Mouse (Mus musculus): ENCODE results near the gene Moap1. TPM values are rescaled to one million over a fixed set of nuclear protein-coding genes. Genes with fewer than 3 reads are reported as not detected.
A peak's percentile ranks its signal among the peaks of the same experiment; 100 is the strongest.

Gene Moap1
- polyA plus RNA-seq, 1 experiment from 2014 or later = 41.6 TPM

DNA sequence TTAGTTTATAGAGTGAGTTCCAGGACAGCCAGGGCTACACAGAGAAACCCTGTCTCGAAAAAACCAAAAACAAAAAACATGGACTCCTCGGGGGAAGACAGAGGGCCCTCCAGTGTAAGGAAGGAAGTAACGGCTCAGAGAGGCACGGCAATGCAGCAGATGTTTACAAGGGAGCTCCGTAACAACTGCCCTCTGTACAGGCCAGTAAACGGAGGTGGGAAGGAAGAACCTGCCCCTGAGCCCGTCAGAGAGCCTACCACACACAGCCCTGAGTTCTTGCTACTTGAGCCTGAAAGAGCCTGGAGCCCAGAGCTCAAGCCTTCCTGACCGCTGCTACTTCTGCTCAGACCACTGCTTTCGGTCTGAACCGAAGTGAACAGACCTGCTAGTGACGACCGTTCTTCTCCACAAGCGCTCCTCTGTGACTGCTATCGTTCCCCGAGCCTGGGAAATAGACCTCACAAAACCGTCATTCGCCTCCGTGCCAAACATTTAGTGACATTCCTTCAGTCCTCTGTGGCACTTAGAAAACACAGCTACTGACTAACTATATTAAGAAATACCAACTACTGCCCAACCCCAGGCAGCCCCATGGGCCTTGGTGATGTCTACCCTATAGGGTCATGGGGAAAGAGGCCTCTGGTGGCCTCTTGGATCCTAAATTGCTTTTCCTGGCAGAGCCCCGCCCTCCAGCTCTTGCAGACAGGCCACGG lies 30.2 kb downstream of the Moap1 start:
- no peaks in the 10 kb centered on the region for H3K4me1 ChIP-seq

DNA sequence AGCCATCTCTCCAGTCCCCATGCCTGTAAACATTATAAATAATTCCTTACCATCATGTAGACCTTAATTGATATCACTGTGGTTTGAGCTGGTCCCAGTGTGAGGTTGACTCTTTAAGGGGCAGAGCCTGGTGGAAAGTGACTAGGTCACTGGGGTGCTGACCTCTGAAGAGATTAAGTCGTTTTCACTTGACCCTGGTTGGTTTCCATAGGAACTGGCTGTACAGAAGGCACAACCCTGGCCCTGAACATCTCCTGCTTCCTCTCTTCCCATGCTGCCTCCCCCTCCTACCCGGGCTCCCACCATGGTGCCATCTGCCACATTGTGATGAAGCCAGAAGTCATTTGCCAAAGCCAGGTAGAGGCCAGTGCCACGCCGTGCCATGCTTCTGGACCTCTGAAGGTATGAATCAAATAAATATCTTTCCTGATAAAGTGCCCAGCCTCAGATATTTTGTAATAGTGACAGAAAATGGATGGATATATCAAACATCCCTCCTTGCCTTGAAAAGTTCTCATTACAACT lies 32.5 kb downstream of the Moap1 start:
- no peak overlapping the region for H3K4me3 ChIP-seq

More for the DNA sequence above, 30.2 kb downstream of the Moap1 start:
- no peaks in the 10 kb centered on the region for H3K36me3 ChIP-seq
- H3K27me3 ChIP-seq = no peaks in the 10 kb centered on the region
- H3K9ac ChIP-seq (replicated peaks) = no peak overlapping the region
- ATAC-seq (ENCODE audit: low FRiP score, low read depth) = no peak
- no peak overlapping the region for H3K27ac ChIP-seq (replicated peaks)
- H3K9me3 ChIP-seq = no peaks in the 10 kb centered on the region
- H3K4me3 ChIP-seq = no peak overlapping the region
- no peak overlapping the region for H3K4me2 ChIP-seq (replicated peaks)
- WGBS = 80% methylated on average over 20 of the region's 20 CpGs

DNA sequence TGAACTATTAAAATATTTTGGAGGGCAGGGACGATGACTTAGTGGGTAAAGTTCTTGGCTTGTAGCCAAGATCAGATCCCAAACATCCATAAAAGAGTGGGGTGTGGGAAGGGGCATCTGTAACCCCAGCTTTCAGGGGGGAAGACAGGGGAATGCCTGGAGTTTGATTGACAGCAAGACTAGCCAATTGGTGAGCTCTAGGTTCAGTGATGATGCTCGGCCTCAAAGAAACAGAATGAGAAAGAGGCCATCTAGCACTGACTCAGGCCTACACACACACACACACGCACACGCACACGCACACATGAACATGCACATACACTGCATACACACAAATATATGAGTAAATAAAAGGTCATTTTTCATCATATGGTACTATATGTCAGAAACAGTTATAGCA lies 33.6 kb downstream of the Moap1 start:
- Histone ChIP-seq H3K4me1 (peaks cover 10% of the 10 kb centered on the region), H3K9ac (replicated peaks) (no peak overlapping the region), H3K9me3 (no peaks in the 10 kb centered on the region), H3K4me2 (replicated peaks) (no peak overlapping the region), H3K27me3 (peaks cover 16% of the 10 kb centered on the region), H3K36me3 (no peaks in the 10 kb centered on the region), H3K4me3 (no peak overlapping the region), H3K27ac (replicated peaks) (no peak overlapping the region)
- ATAC-seq (ENCODE audit: low FRiP score, low read depth) = no peak
- WGBS = 88% methylated on average over 5 of the region's 5 CpGs

More for the DNA sequence above, 32.5 kb downstream of the Moap1 start:
- no peaks in the 10 kb centered on the region for H3K36me3 ChIP-seq
- peaks cover 1% of the 10 kb centered on the region for H3K4me1 ChIP-seq
- no peak overlapping the region for H3K4me2 ChIP-seq (replicated peaks)
- WGBS = 41% methylated on average over 4 of the region's 4 CpGs
- peaks cover 16% of the 10 kb centered on the region for H3K27me3 ChIP-seq
- H3K9me3 ChIP-seq = no peaks in the 10 kb centered on the region
- H3K9ac ChIP-seq (replicated peaks) = no peak overlapping the region
- H3K27ac ChIP-seq (replicated peaks) = no peak overlapping the region
- no peak for ATAC-seq (ENCODE audit: low FRiP score, low read depth)

DNA sequence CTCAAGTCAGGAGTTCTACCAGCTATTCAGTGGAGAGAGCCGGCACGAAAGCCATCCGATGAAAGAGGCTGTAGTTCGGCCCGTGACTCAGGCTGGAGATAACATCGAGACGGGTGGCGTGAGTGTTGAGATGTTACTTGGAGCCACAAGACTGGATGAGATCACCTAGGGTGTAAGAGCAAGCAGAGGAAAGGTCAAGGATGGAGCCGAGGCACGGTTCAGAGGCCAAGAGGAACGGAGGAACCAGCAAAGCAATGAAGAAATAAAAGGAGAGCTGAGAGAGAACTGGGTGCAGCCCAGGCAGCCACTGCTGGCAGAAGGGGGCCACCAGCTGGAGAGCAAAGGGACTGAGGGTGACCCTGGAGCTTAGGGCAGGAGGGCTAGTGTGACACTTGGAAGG lies 35.2 kb downstream of the Moap1 start:
- Histone ChIP-seq H3K9ac (replicated peaks) (no peak overlapping the region), H3K27ac (replicated peaks) (no peak overlapping the region), H3K36me3 (no peaks in the 10 kb centered on the region), H3K4me1 (peaks cover 22% of the 10 kb centered on the region), H3K9me3 (no peaks in the 10 kb centered on the region), H3K4me3 (no peak overlapping the region), H3K27me3 (peaks cover 16% of the 10 kb centered on the region), H3K4me2 (replicated peaks) (no peak overlapping the region)
- no peak for ATAC-seq (ENCODE audit: low FRiP score, low read depth)
- 80% methylated on average over 11 of the region's 11 CpGs for WGBS

DNA sequence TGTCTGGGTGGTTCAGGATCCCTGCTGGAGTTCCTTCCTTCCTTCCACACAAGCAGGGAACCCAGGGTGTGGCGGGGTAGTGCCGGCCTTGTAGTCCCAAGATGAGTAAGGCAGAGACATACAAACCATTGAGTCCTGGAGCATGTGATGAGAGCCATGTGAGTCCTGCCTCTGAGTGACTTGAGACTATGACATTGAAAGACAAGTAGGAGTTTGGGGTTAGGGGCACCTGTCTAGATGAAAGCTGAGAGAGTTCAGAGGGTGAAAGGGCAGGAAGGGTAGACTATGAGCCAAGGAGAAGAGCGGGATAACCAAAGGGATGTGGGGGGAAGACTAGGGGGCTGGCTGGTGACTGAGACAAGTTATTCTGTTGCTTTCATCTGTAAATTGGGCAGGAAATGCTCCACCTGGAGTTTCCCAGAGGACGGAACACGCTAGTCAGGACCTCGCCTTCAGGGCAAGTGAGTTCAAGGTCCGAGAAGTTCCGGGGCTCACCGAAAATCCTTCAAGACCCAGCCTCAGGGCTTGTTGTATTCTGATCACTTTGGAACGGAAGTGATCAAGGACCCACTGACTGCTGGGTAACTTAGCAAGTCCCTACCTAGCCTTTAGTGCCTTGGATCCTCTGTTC lies 36.5 kb downstream of the Moap1 start:
- Histone ChIP-seq H3K27me3 (peaks cover 16% of the 10 kb centered on the region), H3K4me3 (no peak overlapping the region), H3K4me1 (peaks cover 35% of the 10 kb centered on the region), H3K9me3 (no peaks in the 10 kb centered on the region), H3K36me3 (no peaks in the 10 kb centered on the region), H3K9ac (replicated peaks) (no peak overlapping the region), H3K4me2 (replicated peaks) (no peak overlapping the region), H3K27ac (replicated peaks) (no peak overlapping the region)
- WGBS = 92% methylated on average over 10 of the region's 10 CpGs
- ATAC-seq (ENCODE audit: low FRiP score, low read depth) = no peak

DNA sequence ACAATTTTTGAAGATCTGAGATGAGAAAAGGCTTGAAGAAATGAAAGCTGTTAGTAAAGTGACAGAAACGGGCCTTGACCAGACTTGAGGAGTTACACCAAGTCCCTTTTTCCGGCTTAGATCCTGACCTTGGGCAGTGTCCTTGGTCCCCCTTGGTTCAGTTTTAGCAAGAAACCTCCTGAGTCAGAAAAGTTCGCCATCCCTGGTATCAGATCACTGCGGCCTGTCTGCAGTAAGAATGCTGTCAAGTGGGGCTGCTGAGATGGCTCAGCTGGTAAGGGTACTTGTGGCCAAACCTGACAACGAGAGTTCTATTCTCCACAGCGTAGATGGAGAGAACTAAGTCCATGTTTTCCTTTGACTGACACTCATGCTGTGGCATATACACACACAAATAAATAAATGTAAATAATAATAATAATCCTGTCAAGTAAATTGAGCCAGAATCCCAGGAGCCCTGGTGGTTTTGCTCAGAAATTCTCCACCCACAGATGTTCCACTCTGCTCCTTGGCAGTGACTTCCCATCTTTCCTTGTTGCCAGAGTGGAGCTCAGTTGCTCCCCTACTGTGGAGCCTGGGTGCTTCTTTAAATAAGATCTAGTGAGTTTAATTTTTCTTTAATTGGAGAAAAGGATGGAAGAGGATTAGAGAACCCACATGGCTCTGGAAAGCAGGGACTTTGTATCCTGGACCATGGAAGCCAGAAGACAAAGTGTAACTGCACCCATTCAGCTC lies 37.4 kb downstream of the Moap1 start:
- Histone ChIP-seq H3K9me3 (no peaks in the 10 kb centered on the region), H3K4me2 (replicated peaks) (peak overlapping the region; percentile 94), H3K27ac (replicated peaks) (no peak overlapping the region), H3K27me3 (peaks cover 16% of the 10 kb centered on the region), H3K4me3 (no peak overlapping the region; the same call in 1 of the 2 replicates), H3K4me1 (peaks cover 39% of the 10 kb centered on the region), H3K9ac (replicated peaks) (no peak overlapping the region), H3K36me3 (no peaks in the 10 kb centered on the region)
- WGBS = 70% methylated on average over 6 of the region's 6 CpGs
- no peak for ATAC-seq (ENCODE audit: low FRiP score, low read depth)

DNA sequence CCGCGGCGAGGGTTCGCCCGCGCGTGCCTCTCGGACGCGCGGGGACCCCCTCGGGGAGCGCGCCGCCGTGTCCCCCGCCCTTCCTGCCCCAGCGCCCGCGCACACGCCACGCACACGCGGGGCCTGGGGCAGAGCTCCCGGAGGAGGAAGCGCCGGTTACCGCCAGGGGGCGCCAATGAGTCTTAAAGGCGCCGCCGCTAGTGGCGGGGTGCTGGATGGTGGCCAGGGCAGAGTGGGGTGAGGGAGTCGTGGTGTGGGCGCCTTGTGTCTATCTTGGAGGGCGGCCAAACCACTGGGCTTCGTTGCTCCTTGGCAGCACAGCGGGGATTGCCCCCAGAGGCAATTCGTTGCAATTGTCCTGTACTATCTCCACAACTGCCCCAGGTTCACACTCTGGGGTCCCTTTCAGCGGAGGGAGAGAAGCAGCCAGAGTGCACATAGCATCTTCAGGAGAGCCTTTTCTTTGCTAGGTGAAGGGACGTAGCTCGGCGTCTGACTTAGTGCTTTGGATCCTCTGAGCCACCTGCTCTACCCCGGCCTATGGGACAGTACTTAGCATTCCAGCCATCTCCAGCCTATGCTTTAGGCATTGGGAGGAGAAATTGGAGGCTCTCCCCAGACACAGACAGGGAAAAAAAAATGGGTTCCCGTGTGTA lies 38.1 kb downstream of the Moap1 start:
- peak; percentile 83 for ATAC-seq (ENCODE audit: low FRiP score, low read depth)
- Histone ChIP-seq H3K4me3 (peak overlapping the region; percentile 85), H3K9me3 (no peaks in the 10 kb centered on the region), H3K9ac (replicated peaks) (peak overlapping the region; percentile 79), H3K27ac (replicated peaks) (peak overlapping the region; percentile 78), H3K36me3 (no peaks in the 10 kb centered on the region), H3K27me3 (peaks cover 16% of the 10 kb centered on the region), H3K4me1 (peaks cover 41% of the 10 kb centered on the region), H3K4me2 (replicated peaks) (peak overlapping the region; percentile 94)
- WGBS = 2% methylated on average over 45 of the region's 45 CpGs

DNA sequence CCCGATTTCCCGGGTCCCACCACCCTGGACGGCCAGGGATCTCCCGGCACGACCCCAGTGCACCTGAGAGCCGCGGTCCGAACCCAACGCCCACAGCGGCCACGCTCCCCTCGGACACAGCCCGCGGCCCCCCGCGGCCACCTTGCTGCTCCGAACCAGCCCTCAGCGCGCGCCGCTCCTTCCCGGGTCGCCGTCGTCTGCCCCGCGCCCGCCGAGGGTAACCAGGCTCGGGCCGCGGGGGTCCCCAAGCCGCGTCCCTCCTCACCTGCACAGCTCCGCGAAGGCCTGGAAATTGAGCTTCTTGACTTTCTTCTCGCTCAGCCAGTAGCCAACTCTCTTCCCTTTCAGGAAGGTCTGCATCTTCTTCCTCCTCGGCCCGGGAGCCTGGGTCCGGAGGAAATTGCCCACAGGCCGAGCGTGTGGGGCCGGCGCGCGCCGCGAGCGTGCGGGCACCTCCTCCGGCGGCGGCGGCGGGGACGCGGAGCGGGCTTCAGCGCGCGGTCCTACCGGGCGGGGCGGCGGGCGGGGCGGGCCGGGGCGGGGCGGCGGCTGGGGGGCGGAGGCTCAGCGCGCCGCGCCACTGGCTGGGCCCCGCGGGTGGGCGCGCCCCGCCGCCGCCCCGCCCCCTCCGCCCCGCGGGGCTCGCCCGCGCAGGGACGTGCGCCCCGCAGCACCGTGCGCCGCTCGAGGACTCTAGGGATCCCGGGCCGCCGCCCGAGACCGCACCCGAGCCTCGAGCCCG lies 38.8 kb downstream of the Moap1 start, which contains the start of gene Itpk1:
Gene Itpk1 (minus strand): TSS at position 474 of the 742 bp plus-strand sequence.
- H3K4me3 ChIP-seq = peak within 1 kb of the TSS; percentile 85
- peaks cover 16% of the 10 kb centered on the region for H3K27me3 ChIP-seq
- WGBS = under 1% methylated on average over 93 of the region's 105 CpGs
- peak within 1 kb of the TSS; percentile 94 for H3K4me2 ChIP-seq (replicated peaks)
- H3K9me3 ChIP-seq = no peaks in the 10 kb centered on the region
- H3K36me3 ChIP-seq = no peaks in the 10 kb centered on the region
- H3K4me1 ChIP-seq = peaks cover 44% of the 10 kb centered on the region
- peak within 1 kb of the TSS; percentile 78 for H3K27ac ChIP-seq (replicated peaks)
- peak; percentile 88 for ATAC-seq (ENCODE audit: low FRiP score, low read depth)
- peak within 1 kb of the TSS; percentile 79 for H3K9ac ChIP-seq (replicated peaks)

DNA sequence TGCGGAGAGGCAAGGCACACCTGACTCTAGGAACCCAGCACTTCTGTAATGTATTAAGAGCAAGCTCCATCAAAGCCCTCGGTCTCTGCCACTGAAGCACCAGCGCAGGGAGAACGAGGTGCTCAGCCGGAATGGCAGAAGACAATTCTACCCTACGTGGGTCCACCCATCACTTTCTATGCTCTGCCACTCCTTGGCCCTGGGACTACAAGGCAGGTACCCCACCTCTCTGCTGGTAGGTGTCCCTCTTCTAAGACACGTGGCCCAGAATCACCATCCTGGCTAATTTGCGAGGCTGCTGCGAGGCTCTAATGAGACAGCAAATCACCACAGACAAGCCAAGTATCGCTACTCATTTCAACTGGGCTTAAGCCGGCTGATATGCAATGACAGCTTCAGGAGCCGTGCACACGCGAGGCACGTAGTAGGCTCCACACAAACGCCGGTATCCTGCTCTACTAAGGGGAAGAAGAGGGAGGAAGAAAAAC lies 39.5 kb downstream of the Moap1 start:
- peaks cover 16% of the 10 kb centered on the region for H3K27me3 ChIP-seq
- ATAC-seq (ENCODE audit: low FRiP score, low read depth) = 0 out of 2 replicates have a peak, but pooled peaks have one; percentile 11
- peak overlapping the region; percentile 94 for H3K4me2 ChIP-seq (replicated peaks)
- H3K9me3 ChIP-seq = no peaks in the 10 kb centered on the region
- H3K27ac ChIP-seq (replicated peaks) = peak overlapping the region; percentile 69; the same call in 1 of the 2 replicates
- H3K4me1 ChIP-seq = peaks cover 51% of the 10 kb centered on the region
- no peaks in the 10 kb centered on the region for H3K36me3 ChIP-seq
- H3K4me3 ChIP-seq = peak overlapping the region; percentile 85
- 6% methylated on average over 17 of the region's 17 CpGs for WGBS
- peak overlapping the region; percentile 79 for H3K9ac ChIP-seq (replicated peaks)

DNA sequence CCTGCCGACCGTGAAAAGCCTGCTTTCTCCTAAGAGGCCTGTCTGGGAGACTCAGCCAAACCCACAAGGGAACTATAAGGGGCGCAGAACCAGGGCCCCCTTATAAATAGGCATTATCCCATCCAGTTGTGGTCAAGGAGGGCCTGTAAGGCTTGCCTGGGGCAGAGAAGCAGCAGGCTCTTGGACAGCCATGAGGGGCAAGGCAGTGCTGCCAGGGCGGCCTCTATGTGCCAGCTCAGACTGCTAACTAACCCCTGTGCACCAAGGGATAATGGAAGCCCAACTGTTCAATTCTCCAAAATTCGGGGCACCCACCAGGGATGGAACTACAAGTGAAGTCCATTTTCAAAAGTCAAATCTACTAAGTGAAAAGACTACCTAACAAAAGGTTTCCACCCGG lies 40.0 kb downstream of the Moap1 start:
- ATAC-seq (ENCODE audit: low FRiP score, low read depth) = no peak
- H3K9me3 ChIP-seq = no peaks in the 10 kb centered on the region
- H3K4me3 ChIP-seq = peak overlapping the region; percentile 85
- no peaks in the 10 kb centered on the region for H3K36me3 ChIP-seq
- H3K27me3 ChIP-seq = peaks cover 16% of the 10 kb centered on the region
- peak overlapping the region; percentile 94 for H3K4me2 ChIP-seq (replicated peaks)
- 0 out of 2 replicates have a peak overlapping the region, but pooled peaks have one; percentile 20 for H3K27ac ChIP-seq (replicated peaks)
- H3K4me1 ChIP-seq = peaks cover 56% of the 10 kb centered on the region
- H3K9ac ChIP-seq (replicated peaks) = peak overlapping the region; percentile 79; the same call in 1 of the 2 replicates
- WGBS = 29% methylated on average over 6 of the region's 6 CpGs

DNA sequence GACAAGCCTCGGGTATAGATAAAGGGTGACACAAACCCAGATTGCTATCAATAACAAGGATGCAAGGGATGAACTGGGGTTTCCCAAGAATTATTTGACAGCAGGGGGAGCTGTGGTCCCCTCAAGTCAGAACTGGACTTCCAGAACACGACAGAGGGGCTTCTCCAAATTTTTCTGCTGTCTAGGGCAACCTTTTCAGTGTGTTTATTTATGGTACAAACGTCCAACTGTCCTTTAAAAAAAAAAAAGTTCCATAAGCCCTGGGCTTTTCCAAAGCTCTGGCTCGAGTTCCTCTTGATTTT lies 40.4 kb downstream of the Moap1 start:
- Histone ChIP-seq H3K4me3 (peak overlapping the region; percentile 85), H3K4me1 (peaks cover 60% of the 10 kb centered on the region), H3K9me3 (no peaks in the 10 kb centered on the region), H3K36me3 (no peaks in the 10 kb centered on the region), H3K27ac (replicated peaks) (0 out of 2 replicates have a peak overlapping the region, but pooled peaks have one; percentile 20), H3K9ac (replicated peaks) (no peak overlapping the region), H3K27me3 (peaks cover 16% of the 10 kb centered on the region), H3K4me2 (replicated peaks) (peak overlapping the region; percentile 94)
- no peak for ATAC-seq (ENCODE audit: low FRiP score, low read depth)
- 1% methylated on average over 4 of the region's 4 CpGs for WGBS
